Mouse (Mus musculus) forebrain, embryonic 11.5 days (tissue): ENCODE measurements around the gene Mms22l. TPM values are rescaled to one million over a fixed set of nuclear protein-coding genes. Genes with fewer than 3 reads are reported as not detected.
"Not testable (repeated sequence)": the region's sequence is repeated elsewhere in the genome, so short reads cannot be mapped to it uniquely, and the experiment has no call there.

Source experiments
- ATAC-seq: fragments of 200-750 bp; cut with Nextera tagmentation; replicated peaks from 2 replicates; pipeline ENCODE4 v1.8.0; 2017; ENCODE audit warnings: moderate TSS enrichment; ENCODE audit not compliant: low FRiP score
- DNase-seq: peaks from one replicate; pipeline ENCODE4 v3.0.0-alpha.2; 2017; ENCODE audit warnings: low spot score
- H3K27ac ChIP-seq: fragments of 300-500 bp; sonication (generic); 2 replicates; pipeline ENCODE4 v1.5.1; 2014; ENCODE audit warnings: low read depth, low read length
- H3K27me3 ChIP-seq: fragments of 300-500 bp; sonication (generic); 2 replicates; pipeline ENCODE4 v1.6.1; 2014; ENCODE audit warnings: mild to moderate bottlenecking, low read length, mixed read lengths; ENCODE audit not compliant: control insufficient read depth, insufficient read depth
- H3K36me3 ChIP-seq: fragments of 300-500 bp; sonication (generic); 2 replicates; pipeline ENCODE4 v1.6.1; 2014; ENCODE audit warnings: mild to moderate bottlenecking, low read length, moderate library complexity, mixed read lengths; ENCODE audit not compliant: control insufficient read depth, insufficient read depth
- H3K4me1 ChIP-seq: fragments of 300-500 bp; sonication (generic); replicated peaks from 2 replicates; pipeline ENCODE4 v1.6.1; 2014; ENCODE audit warnings: low read length, mixed read lengths; ENCODE audit not compliant: control insufficient read depth, insufficient read depth
- H3K4me2 ChIP-seq: fragments of 300-500 bp; sonication (generic); 2 replicates; pipeline ENCODE4 v1.6.1; 2014; ENCODE audit warnings: low read depth, mild to moderate bottlenecking, low read length, moderate library complexity, mixed read lengths; ENCODE audit not compliant: severe bottlenecking
- H3K4me3 ChIP-seq: fragments of 300-500 bp; sonication (generic); 2 replicates; pipeline ENCODE4 v1.5.1; 2014; ENCODE audit warnings: low read depth, low read length
- H3K9ac ChIP-seq: fragments of 300-500 bp; sonication (generic); 2 replicates; pipeline ENCODE4 v1.6.1; 2014; ENCODE audit warnings: low read length
- H3K9me3 ChIP-seq: fragments of 300-500 bp; sonication (generic); 2 replicates; pipeline ENCODE4 v1.6.1; 2016; ENCODE audit warnings: low read length, mixed read lengths; ENCODE audit not compliant: control insufficient read depth
- WGBS: fragments of 180-500 bp; shearing (Covaris S2); extraction: QIAGEN DNeasy Blood & Tissue Kit; methylation state at CpG from one replicate; pipeline ENCODE4 v1.1.7; 2014; 5-methylcytosine and 5-hydroxymethylcytosine counted together
- polyA plus RNA-seq: library from polyadenylated mRNA; unstranded; fragments of >200 nt; fragmentation: Nextera tagmentation; extraction: Ambion mirVana; gene quantifications from 2 replicates; pipeline ENCODE4 v1.2.1, GENCODE M21; 2014

Mms22l gene
- 52.5 and 54.4 TPM in 2 replicates for polyA plus RNA-seq

DNA sequence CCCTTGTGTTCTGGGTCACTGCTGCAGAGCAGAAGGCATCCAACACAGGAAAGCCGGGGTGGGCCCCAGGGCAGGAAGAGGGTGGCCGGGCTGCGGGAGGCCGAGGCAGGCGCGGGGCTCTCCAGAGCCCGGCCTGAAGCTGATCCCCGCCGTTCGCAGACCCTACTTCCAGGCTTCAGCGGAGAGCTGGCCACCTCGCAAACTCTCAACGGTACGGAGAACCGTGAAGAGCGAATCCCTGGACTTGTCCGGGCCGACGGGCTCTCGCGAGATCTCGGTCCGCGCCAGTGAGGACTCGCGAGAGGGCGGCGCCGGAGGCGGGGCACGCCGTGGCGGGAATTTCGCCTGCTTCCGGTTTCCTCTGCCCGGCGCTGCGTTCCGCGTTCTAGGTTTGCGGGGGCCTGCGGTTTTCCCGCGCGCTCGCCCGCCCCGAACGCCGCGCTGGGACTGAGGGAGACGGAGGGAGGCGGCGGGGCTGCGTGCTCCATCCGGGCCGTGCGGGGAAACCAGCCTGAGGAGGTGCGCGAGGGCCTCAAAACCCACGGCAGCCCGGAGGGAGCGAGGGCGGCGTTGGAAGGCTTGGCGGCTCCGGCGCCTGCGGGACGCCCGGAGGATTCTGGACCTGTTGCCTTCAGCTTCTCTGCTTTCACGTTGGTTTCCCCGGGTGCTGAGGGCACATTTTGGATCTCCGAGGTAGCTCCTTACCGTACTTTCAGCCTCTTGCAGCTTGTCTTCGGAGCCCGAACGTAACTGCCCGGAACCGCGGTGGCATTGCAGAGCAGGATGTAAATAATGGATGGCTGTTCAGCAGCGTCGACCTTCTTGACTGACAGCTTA, at the start of gene Mms22l:
Gene Mms22l, plus strand, starts transcription at position 336 of the 837 bp plus-strand sequence.
- H3K36me3 ChIP-seq: no peaks in the 10 kb centered on the region; the same call in 1 of the 2 replicates
- ATAC-seq (peak; percentile 98), DNase-seq (peak; percentile 98)
- no peaks in the 10 kb centered on the region for H3K9me3 ChIP-seq
- H3K27ac ChIP-seq: peak within 1 kb of the TSS; percentile 95
- no peaks in the 10 kb centered on the region for H3K27me3 ChIP-seq
- under 1% methylated on average over 69 of the region's 83 CpGs for WGBS
- no peaks in the 10 kb centered on the region for H3K4me1 ChIP-seq
- peak within 1 kb of the TSS; percentile 80 for H3K4me3 ChIP-seq
- peak within 1 kb of the TSS; percentile 47 for H3K4me2 ChIP-seq
- H3K9ac ChIP-seq: peak within 1 kb of the TSS; percentile 97

DNA sequence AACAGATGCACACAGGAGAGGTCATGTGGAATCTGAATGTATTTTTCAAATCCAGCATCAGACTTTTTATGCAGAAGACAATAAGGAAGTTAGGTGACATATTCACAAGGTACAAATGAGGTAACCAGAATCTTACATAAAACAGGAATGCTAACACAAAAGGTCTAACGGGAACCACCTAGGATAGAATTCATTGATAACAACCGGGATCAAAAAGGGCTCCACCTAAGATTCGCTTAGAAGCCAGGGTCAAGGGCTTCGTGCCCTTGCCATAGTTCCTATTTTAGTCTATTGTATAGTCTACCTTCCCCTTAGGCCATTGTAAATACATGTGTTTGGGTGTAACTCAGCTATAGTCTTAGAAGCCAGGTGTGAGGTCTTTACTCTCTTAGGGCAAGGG, 12.2 kb upstream of the Mms22l start:
- H3K27ac ChIP-seq: not testable (repeated sequence)
- 96% methylated on average over 4 of the region's 4 CpGs for WGBS

DNA sequence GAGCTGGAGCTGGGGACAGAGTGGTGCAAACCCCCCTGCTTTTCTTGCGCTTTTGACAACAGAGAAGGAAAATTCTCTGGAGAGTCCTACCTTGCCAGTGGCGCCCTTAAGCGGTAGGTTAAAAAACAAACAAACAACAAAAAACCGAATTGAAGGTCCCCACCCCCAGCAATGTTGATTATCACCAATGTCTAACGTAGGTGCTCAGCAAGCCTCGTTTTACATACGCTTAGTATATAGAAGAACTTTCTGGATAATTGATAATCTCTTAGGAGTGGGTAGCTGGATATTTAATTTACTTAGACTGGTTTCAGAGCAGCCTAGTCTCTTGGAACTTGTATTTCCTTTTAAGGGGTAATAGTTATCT, 685 bp downstream of the Mms22l start:
- Histone ChIP-seq H3K4me2 (peak overlapping the region; percentile 47), H3K27ac (no peak overlapping the region; the same call in 1 of the 2 replicates), H3K4me3 (peak overlapping the region; percentile 80), H3K9ac (peak overlapping the region; percentile 97), H3K9me3 (no peaks in the 10 kb centered on the region), H3K36me3 (no peaks in the 10 kb centered on the region; the same call in 1 of the 2 replicates), H3K4me1 (no peaks in the 10 kb centered on the region), H3K27me3 (no peaks in the 10 kb centered on the region)
- ATAC-seq (no peak), DNase-seq (no peak)
- WGBS: under 1% methylated on average over 7 of the region's 7 CpGs

More for the DNA sequence above, 12.2 kb upstream of the Mms22l start:
- not testable (repeated sequence) for ATAC-seq, H3K4me1 ChIP-seq, DNase-seq, H3K36me3 ChIP-seq, H3K4me3 ChIP-seq, H3K9ac ChIP-seq, H3K4me2 ChIP-seq, H3K9me3 ChIP-seq, H3K27me3 ChIP-seq

DNA sequence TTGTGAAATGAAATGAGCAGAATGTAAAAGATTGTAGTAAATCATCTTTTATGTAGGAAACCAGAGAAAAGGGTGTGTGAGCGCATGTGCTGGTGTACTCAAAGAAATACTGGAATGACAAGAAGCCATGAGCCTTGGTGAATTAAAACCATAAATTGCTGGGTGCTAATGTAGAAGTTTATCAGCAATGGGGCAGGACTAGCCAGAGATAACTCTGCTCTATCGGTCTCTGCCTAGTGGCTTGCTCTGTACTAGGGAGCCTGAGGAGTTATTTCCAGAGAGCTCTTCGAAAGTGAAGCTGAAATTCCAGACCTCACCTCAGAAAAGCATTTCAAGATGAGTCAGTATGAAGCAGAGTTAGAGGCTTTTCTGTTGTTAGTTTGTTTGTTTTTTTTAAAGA, 12.9 kb downstream of the Mms22l start:
- no peak for DNase-seq
- ATAC-seq: no peak

DNA sequence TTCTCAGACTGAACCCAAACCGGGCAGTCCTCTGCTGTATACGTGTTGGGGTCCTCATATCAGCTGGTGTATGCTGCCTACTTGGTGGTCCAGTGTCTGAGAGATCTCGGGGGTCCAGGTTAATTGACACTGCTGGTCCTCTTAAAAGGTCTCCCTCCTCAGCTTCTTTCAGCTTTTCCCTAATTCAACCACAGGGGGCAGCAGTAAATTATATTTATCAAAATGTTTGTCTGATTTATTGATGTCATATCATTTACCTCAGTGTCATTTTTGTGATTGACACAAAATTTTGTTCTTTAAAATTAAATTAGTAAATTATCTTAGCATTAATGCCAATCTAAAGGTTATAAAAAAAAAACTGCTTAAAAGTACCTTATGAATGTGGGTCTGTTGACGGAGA, 40.7 kb downstream of the Mms22l start:
- H3K4me3 ChIP-seq: no peak overlapping the region
- DNase-seq (no peak), ATAC-seq (no peak)
- H3K36me3 ChIP-seq: no peaks in the 10 kb centered on the region; the same call in 1 of the 2 replicates
- H3K4me1 ChIP-seq: no peaks in the 10 kb centered on the region
- no peak overlapping the region for H3K9ac ChIP-seq
- no peaks in the 10 kb centered on the region for H3K27me3 ChIP-seq
- H3K9me3 ChIP-seq: no peaks in the 10 kb centered on the region
- H3K4me2 ChIP-seq: no peak overlapping the region
- 78% methylated on average over 4 of the region's 4 CpGs for WGBS
- H3K27ac ChIP-seq: no peak overlapping the region

More for the DNA sequence above, 12.9 kb downstream of the Mms22l start:
- no peak overlapping the region for H3K4me3 ChIP-seq
- 97% methylated on average over 3 of the region's 3 CpGs for WGBS
- no peaks in the 10 kb centered on the region for H3K9me3 ChIP-seq
- no peaks in the 10 kb centered on the region for H3K27me3 ChIP-seq
- H3K4me2 ChIP-seq: no peak overlapping the region
- no peak overlapping the region for H3K27ac ChIP-seq
- no peak overlapping the region for H3K9ac ChIP-seq
- peaks cover 7% of the 10 kb centered on the region; the same call in 1 of the 2 replicates for H3K36me3 ChIP-seq
- H3K4me1 ChIP-seq: no peaks in the 10 kb centered on the region

DNA sequence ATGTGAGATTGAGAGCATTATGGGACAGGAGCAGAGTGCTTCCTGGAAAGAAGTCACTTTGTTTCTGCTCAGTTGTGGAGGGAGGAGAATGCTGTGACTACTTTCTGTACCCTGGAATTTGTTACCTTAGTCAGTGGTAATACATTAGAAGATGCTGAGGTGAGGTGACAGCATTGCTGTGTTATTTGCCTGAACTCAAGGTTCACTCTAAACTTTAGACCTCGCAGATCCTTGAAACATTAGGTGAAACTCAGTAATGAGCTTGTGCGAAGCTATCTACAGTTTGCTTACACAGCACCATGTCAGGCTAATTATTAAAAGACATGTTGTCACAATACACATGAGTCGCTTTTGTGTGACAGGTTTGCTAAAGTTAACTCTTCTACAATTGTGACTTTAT, 47.2 kb downstream of the Mms22l start:
- Histone ChIP-seq H3K36me3 (no peaks in the 10 kb centered on the region), H3K4me3 (no peak overlapping the region), H3K4me2 (no peak overlapping the region), H3K4me1 (0 out of 2 replicates have a peak, but pooled peaks cover 1% of the 10 kb centered on the region), H3K9ac (no peak overlapping the region), H3K9me3 (no peaks in the 10 kb centered on the region), H3K27ac (no peak overlapping the region), H3K27me3 (no peaks in the 10 kb centered on the region)
- ATAC-seq (no peak), DNase-seq (no peak)
- whole genome bisulfite sequencing: 81% methylated on average over 3 of the region's 3 CpGs

DNA sequence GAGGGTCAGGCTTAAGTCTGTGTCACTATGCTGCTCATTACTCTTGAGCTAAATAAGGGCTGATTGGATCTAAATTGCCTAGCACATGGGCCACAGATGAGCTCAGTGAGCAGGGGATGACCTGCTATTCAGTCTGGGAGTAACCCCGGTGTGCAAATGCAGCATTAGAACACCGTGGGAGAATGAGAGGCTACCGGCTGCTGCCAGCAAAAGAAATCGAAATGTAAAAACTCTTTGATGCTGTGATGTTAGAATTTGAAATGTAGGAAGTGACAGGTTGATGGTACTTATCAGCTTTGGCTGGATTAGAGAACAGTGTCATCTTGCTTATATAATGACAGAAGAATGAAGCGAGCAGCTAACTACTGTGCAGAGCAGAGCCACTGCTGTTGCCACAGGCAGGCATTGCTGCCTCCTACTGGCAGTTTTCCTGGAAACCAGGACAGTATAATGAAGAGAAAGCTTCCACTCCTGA, 48.5 kb downstream of the Mms22l start:
- peak; percentile 55 for DNase-seq
- WGBS: 22% methylated on average over 5 of the region's 5 CpGs
- H3K27me3 ChIP-seq: no peaks in the 10 kb centered on the region
- 0 out of 2 replicates have a peak, but pooled peaks cover 1% of the 10 kb centered on the region for H3K4me1 ChIP-seq
- no peak overlapping the region for H3K9ac ChIP-seq
- 0 out of 2 replicates have a peak overlapping the region, but pooled peaks have one; percentile 37 for H3K27ac ChIP-seq
- H3K9me3 ChIP-seq: no peaks in the 10 kb centered on the region
- no peak overlapping the region for H3K4me2 ChIP-seq
- H3K36me3 ChIP-seq: no peaks in the 10 kb centered on the region
- H3K4me3 ChIP-seq: no peak overlapping the region
- peak; percentile 93 for ATAC-seq

DNA sequence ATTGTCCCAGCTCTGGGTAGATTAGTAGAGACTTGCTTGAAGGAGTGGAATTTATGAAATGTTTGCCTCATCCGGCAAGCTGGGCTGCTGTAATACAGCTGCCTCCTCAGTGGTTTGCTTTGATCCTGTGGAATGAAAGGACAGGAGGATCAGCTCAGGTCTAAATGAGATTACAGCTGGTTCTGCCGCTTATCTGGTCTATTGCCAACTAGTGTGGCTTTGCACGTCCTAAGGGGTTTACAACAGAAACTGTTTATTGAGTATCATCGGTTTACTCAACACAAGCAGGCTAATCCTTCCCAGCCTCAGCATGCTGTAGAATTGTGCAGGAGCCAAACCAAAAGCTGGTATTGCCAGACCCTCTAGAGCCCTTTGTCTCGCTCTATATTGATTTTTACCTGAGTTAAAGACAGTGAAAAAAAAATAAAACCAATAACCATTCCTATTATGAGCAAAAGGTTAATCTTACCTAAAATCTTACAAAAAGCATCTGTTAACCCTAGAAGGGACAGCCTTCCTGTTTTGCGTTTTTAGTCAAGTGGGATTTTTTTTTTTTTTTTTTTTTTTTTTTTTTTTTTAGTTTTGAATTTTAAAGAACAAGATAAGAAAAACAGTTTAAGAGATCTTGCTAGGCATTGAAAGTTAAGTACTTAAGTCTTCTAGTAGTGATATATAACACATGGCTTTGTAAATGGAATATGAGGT, 60.0 kb downstream of the Mms22l start:
- Histone ChIP-seq H3K27me3 (no peaks in the 10 kb centered on the region), H3K9me3 (no peaks in the 10 kb centered on the region), H3K27ac (0 out of 2 replicates have a peak overlapping the region, but pooled peaks have one; percentile 25), H3K4me2 (no peak overlapping the region), H3K4me1 (no peaks in the 10 kb centered on the region; the same call in 1 of the 2 replicates), H3K36me3 (no peaks in the 10 kb centered on the region), H3K9ac (no peak overlapping the region), H3K4me3 (no peak overlapping the region)
- WGBS: 40% methylated on average over 6 of the region's 6 CpGs
- ATAC-seq: peak; percentile 44; the same call in 1 of the 2 replicates
- no peak for DNase-seq
